Comparison of ENCODE assay signal across 9 mouse cellular contexts in the genomic region with DNA sequence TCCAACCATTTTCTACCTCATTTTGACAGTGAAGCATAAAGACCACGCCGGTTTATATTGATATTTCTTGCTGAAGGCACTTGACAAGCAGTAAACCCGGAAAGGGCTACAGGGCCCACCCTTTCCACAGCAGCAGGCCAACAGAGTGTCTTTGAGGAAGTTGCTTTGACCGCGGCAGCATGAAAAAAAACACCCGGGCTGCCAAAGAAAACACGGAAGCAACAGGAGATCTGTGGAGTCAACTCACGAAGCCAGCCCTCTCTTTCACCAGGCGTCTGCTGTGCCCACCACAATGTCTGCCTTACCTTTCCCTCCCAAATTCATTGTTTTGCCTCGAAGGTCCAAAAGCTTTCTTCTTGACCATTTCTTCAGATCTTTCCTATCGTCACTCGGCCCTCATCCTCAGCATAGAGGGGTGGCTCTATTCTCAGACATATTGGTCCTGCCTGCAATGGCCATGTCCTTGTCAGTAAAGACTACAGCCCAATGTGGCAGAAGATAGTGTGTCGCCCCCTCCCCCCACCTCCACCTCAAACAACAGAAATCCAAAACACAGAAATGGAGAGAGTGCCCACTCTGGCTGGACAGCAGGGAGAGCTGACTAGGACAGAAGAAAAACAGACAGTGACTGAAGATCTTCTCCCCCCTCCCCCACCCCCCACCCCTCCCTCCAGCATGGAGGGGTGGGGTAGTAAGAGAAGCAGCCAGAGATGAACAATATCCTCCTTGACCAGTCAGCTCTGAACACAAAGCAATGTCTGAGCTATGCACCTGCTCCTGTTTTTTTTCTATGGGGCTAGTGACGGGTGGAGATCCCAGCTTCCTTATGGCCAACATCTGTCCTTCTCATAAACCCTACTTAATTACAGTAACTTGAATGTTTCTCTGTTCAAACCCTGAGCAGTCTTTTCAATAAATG.
A peak's percentile ranks its signal among the peaks of the same experiment; 100 is the strongest.
DNase-seq lines count a peak whose midpoint lies in the region; ATAC-seq lines count a peak whose summit lies in the region.
"Had no signal": no experiment of that assay in that cellular context is flagged by ENCODE, and none has a peak within 500 bp of the region (broad histone marks: within the 10 kb centered on the region; RNA-seq: fewer than 3 reads in every experiment).

No protein-coding gene starts in this region.

- no peaks in the 10 kb centered on the region for H3K9me3 ChIP-seq in lung, embryonic 15.5 days
- H3K9me3 ChIP-seq in neural tube, embryonic 12.5 days, result no peaks in the 10 kb centered on the region
- H3K9me3 ChIP-seq: limb, embryonic 15.5 days had no signal

- H3K27ac ChIP-seq in lung, embryonic 15.5 days, result peak overlapping the region; percentile 19; the same call in 1 of the 2 replicates
- no peak overlapping the region for H3K27ac ChIP-seq in neural tube, embryonic 12.5 days
- H3K27ac ChIP-seq: limb, embryonic 15.5 days had no signal

- DNase-seq in layer of hippocampus, postnatal 14 days (ENCODE audit: low spot score in 2 of 2), result peak; percentile 21 to 42
- DNase-seq in layer of hippocampus, postnatal 25 days (ENCODE audit: extremely low spot score in 1 of 2, low spot score in 1 of 2), result no peak
- DNase-seq in brain, adult 2 months (ENCODE audit: low read depth, low spot score), result peak; percentile 44
- peak; percentile 85 to 89 for DNase-seq in heart, adult 9 months (ENCODE audit: low spot score in 2 of 2)
- DNase-seq in kidney, adult 18-20 months, result peak; percentile 67
- DNase-seq in thymus, postnatal 4 days, result peak; percentile 62

- WGBS in lung, embryonic 15.5 days, result 53% methylated on average over 14 of the region's 14 CpGs
- WGBS in neural tube, embryonic 12.5 days, result 63% methylated on average over 14 of the region's 14 CpGs

- no peak overlapping the region for H3K4me3 ChIP-seq in lung, embryonic 15.5 days
- H3K4me3 ChIP-seq in neural tube, embryonic 12.5 days, result no peak overlapping the region
- H3K4me3 ChIP-seq: limb, embryonic 15.5 days had no signal

- no peak overlapping the region for H3K4me2 ChIP-seq in lung, embryonic 15.5 days
- H3K4me2 ChIP-seq in neural tube, embryonic 12.5 days (replicated peaks), result no peak overlapping the region
- H3K4me2 ChIP-seq: limb, embryonic 15.5 days had no signal

- 0 out of 2 replicates have a peak, but pooled peaks have one; percentile 35 for ATAC-seq in lung, embryonic 15.5 days (ENCODE audit: borderline replicate concordance, extremely low read depth, low FRiP score, low TSS enrichment)
- ATAC-seq in neural tube, embryonic 12.5 days (ENCODE audit: low FRiP score, low read depth), result peak; percentile 83

- H3K27me3 ChIP-seq in lung, embryonic 15.5 days, result no peaks in the 10 kb centered on the region
- H3K27me3 ChIP-seq in neural tube, embryonic 12.5 days (replicated peaks), result no peaks in the 10 kb centered on the region
- H3K27me3 ChIP-seq: limb, embryonic 15.5 days had no signal

- no peaks in the 10 kb centered on the region for H3K36me3 ChIP-seq in lung, embryonic 15.5 days
- H3K36me3 ChIP-seq in neural tube, embryonic 12.5 days, result no peaks in the 10 kb centered on the region
- H3K36me3 ChIP-seq: limb, embryonic 15.5 days had no signal

- H3K9ac ChIP-seq in lung, embryonic 15.5 days, result no peak overlapping the region
- H3K9ac ChIP-seq in neural tube, embryonic 12.5 days, result no peak overlapping the region
- H3K9ac ChIP-seq: limb, embryonic 15.5 days had no signal

- H3K4me1 ChIP-seq in lung, embryonic 15.5 days, result no peaks in the 10 kb centered on the region
- peaks cover 13% of the 10 kb centered on the region for H3K4me1 ChIP-seq in neural tube, embryonic 12.5 days

Comparison
In these comparisons a context has a peak if more than half of its experiments do, and no peak if none do; other contexts are left out.
1. DNase-seq: peak in layer of hippocampus, postnatal 14 days (2 of 2), brain, adult 2 months (single experiment), heart, adult 9 months (2 of 2), kidney, adult 18-20 months (single experiment) and thymus, postnatal 4 days (single experiment); none in layer of hippocampus, postnatal 25 days (0 of 2).